Mouse (Mus musculus): ENCODE data around the gene Cfap74. TPM values are rescaled to one million over a fixed set of nuclear protein-coding genes. Genes with fewer than 3 reads are reported as not detected.
A peak's percentile ranks its signal among the peaks of the same experiment; 100 is the strongest.

Cfap74 gene
- polyA plus RNA-seq, 1 experiment from 2014 or later, result 1.4 TPM

GRCm38 (mm10) chr4:155463611-155464010, 54.6 kb downstream of the Cfap74 start:
- DNase-seq (ENCODE audit: low spot score), result no peak
- Histone ChIP-seq H3K36me3 (ENCODE audit: insufficient read depth, low read length) (no peaks in the 10 kb centered on the region), H3K9ac (replicated peaks; ENCODE audit: low read depth) (no peak overlapping the region), H3K4me2 (replicated peaks; ENCODE audit: low read depth, low read length) (no peak overlapping the region), H3K4me1 (ENCODE audit: insufficient read depth, low read depth, low read length) (no peaks in the 10 kb centered on the region), H3K27ac (ENCODE audit: low read length) (no peak overlapping the region), H3K4me3 (ENCODE audit: low read depth, low read length) (no peak overlapping the region), H3K9me3 (ENCODE audit: low read length) (no peaks in the 10 kb centered on the region), H3K27me3 (replicated peaks; ENCODE audit: insufficient read depth, low read length) (no peaks in the 10 kb centered on the region)
- WGBS, result 85% methylated on average over 6 of the region's 6 CpGs
- TF ChIP-seq EP300 (IDR thresholded peaks at IDR 0.05), result no peak
- TF ChIP-seq CTCF (IDR thresholded peaks at IDR 0.05), result no peak
- no peak for ATAC-seq

DNA sequence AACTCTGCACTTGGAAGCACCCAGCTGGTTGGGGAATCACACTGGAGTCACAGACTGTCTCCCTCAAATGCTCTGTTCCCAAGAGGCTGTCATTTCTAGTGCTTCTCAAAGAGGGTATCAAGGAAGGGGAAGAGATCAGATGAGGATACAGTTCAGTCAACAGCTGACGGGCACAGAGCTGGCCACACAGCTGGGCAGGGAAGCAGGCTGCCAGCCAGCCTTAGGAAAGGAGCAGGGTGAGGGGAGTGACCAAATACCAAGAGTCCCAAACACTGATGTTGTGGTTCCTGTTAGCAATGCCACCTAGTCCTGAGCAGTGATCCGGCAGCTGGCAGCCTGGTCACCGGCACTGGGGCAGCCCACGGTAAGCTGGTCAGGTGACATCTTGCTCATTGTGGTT, 55.1 kb downstream of the Cfap74 start:
- no peak overlapping the region for H3K4me3 ChIP-seq (ENCODE audit: low read depth, low read length)
- no peak overlapping the region for H3K27ac ChIP-seq (ENCODE audit: low read length)
- TF ChIP-seq CTCF (IDR thresholded peaks at IDR 0.05) (no peak), EP300 (IDR thresholded peaks at IDR 0.05) (no peak)
- H3K36me3 ChIP-seq (ENCODE audit: insufficient read depth, low read length), result no peaks in the 10 kb centered on the region
- no peak overlapping the region for H3K4me2 ChIP-seq (replicated peaks; ENCODE audit: low read depth, low read length)
- peaks cover 2% of the 10 kb centered on the region; the same call in 1 of the 2 replicates for H3K4me1 ChIP-seq (ENCODE audit: insufficient read depth, low read depth, low read length)
- H3K27me3 ChIP-seq (replicated peaks; ENCODE audit: insufficient read depth, low read length), result no peaks in the 10 kb centered on the region
- DNase-seq (ENCODE audit: low spot score) (no peak), ATAC-seq (no peak)
- H3K9me3 ChIP-seq (ENCODE audit: low read length), result no peaks in the 10 kb centered on the region
- WGBS, result 80% methylated on average over 4 of the region's 4 CpGs
- no peak overlapping the region for H3K9ac ChIP-seq (replicated peaks; ENCODE audit: low read depth)

- H3K9ac ChIP-seq (replicated peaks; ENCODE audit: low read depth), result no peak overlapping the region
- H3K27me3 ChIP-seq (replicated peaks; ENCODE audit: insufficient read depth, low read length), result no peaks in the 10 kb centered on the region
- TF ChIP-seq CTCF (IDR thresholded peaks at IDR 0.05), result no peak
- no peak for TF ChIP-seq EP300 (IDR thresholded peaks at IDR 0.05)
- H3K4me2 ChIP-seq (replicated peaks; ENCODE audit: low read depth, low read length), result no peak overlapping the region
- ATAC-seq, result no peak
- no peaks in the 10 kb centered on the region for H3K36me3 ChIP-seq (ENCODE audit: insufficient read depth, low read length)
- no peak for DNase-seq (ENCODE audit: low spot score)
- no peaks in the 10 kb centered on the region for H3K9me3 ChIP-seq (ENCODE audit: low read length)
- H3K27ac ChIP-seq (ENCODE audit: low read length), result no peak overlapping the region
- 75% methylated on average over 6 of the region's 6 CpGs for WGBS
- H3K4me3 ChIP-seq (ENCODE audit: low read depth, low read length), result no peak overlapping the region
- H3K4me1 ChIP-seq (ENCODE audit: insufficient read depth, low read depth, low read length), result peaks cover 4% of the 10 kb centered on the region; the same call in 1 of the 2 replicates
Observed at GRCm38 (mm10) chr4:155465607-155466006, 56.6 kb downstream of the Cfap74 start.

GRCm38 (mm10) chr4:155466080-155466479, 57.1 kb downstream of the Cfap74 start:
- WGBS, result 75% methylated on average over 5 of the region's 5 CpGs
- Histone ChIP-seq H3K27ac (ENCODE audit: low read length) (no peak overlapping the region), H3K4me2 (replicated peaks; ENCODE audit: low read depth, low read length) (no peak overlapping the region), H3K36me3 (ENCODE audit: insufficient read depth, low read length) (no peaks in the 10 kb centered on the region), H3K9ac (replicated peaks; ENCODE audit: low read depth) (no peak overlapping the region), H3K9me3 (ENCODE audit: low read length) (no peaks in the 10 kb centered on the region), H3K27me3 (replicated peaks; ENCODE audit: insufficient read depth, low read length) (no peaks in the 10 kb centered on the region), H3K4me1 (ENCODE audit: insufficient read depth, low read depth, low read length) (peaks cover 4% of the 10 kb centered on the region; the same call in 1 of the 2 replicates), H3K4me3 (ENCODE audit: low read depth, low read length) (no peak overlapping the region)
- no peak for DNase-seq (ENCODE audit: low spot score)
- no peak for ATAC-seq
- TF ChIP-seq CTCF (IDR thresholded peaks at IDR 0.05) (no peak), EP300 (IDR thresholded peaks at IDR 0.05) (no peak)

DNA sequence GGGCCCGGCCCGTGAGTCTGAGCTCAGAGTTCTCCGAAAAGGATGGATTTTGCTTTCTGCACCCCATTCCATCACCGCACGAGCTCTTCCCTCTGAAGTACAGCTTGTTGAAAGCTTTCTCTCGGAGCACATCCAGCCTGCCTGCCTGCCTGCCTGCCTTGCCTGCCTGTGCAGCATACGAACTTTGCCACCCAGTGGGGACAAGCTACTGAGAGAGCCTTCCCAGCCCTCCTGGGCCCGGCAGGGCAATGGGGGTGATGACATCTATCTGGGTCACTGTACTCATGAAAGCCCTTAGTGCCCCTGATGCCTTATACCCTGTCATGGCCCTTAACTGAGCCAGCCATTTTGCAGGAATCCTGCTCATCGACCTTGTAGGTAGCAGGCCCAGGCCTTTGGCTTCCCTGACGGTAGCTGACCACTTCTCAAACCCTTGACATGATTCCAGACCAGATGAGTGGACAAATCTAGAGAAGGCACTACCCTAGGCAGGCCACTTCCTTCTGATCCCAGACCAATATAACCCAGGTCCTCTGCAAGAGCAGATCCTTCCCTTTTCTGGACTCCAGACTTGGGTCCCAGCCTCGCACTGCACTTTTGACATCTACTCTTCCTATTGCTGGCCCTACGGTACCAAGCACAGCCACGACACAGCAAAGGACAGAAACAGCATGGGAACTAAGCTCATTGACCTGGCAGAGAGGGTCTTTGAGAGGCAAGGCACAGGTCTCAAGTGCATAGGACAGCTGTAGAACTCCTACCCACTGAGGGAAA, 58.4 kb downstream of the Cfap74 start:
- no peak for DNase-seq (ENCODE audit: low spot score)
- Histone ChIP-seq H3K9ac (replicated peaks; ENCODE audit: low read depth) (no peak overlapping the region), H3K9me3 (ENCODE audit: low read length) (no peaks in the 10 kb centered on the region), H3K4me2 (replicated peaks; ENCODE audit: low read depth, low read length) (no peak overlapping the region), H3K27me3 (replicated peaks; ENCODE audit: insufficient read depth, low read length) (no peaks in the 10 kb centered on the region), H3K4me1 (ENCODE audit: insufficient read depth, low read depth, low read length) (peaks cover 4% of the 10 kb centered on the region; the same call in 1 of the 2 replicates), H3K4me3 (ENCODE audit: low read depth, low read length) (no peak overlapping the region), H3K36me3 (ENCODE audit: insufficient read depth, low read length) (no peaks in the 10 kb centered on the region), H3K27ac (ENCODE audit: low read length) (no peak overlapping the region)
- TF ChIP-seq EP300 (IDR thresholded peaks at IDR 0.05) (no peak), CTCF (IDR thresholded peaks at IDR 0.05) (no peak)
- no peak for ATAC-seq
- 66% methylated on average over 13 of the region's 13 CpGs for WGBS

DNA sequence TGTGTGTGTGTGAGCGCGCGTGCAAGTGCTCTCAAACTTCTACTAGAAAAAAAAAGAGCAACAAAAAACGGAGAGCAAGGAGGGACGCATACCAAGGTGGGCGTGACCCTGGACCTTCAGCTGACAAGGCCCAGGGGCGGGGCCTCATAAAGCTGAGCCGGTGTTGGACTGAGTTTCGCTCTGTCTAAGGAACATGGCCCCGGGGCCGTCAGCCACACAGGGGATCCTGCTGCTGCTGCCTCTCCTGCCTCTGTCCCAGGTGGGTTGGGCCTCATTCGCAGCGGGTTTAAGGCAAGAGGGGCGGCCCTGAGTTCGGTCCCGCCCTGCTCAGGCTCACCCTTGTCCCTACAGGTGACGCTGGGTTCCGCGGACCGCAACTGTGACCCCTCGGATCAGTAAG, 60.0 kb downstream of the Cfap74 start, which contains the start of gene Tmem52:
TSS of gene Tmem52 (plus strand) at position 163 of the 400 bp plus-strand sequence.
- H3K4me2 ChIP-seq (replicated peaks; ENCODE audit: low read depth, low read length), result peak within 1 kb of the TSS; percentile 59
- peaks cover 4% of the 10 kb centered on the region; the same call in 1 of the 2 replicates for H3K4me1 ChIP-seq (ENCODE audit: insufficient read depth, low read depth, low read length)
- no peak within 1 kb of the TSS for H3K27ac ChIP-seq (ENCODE audit: low read length)
- H3K9me3 ChIP-seq (ENCODE audit: low read length), result no peaks in the 10 kb centered on the region
- peak within 1 kb of the TSS; percentile 30 for H3K4me3 ChIP-seq (ENCODE audit: low read depth, low read length)
- peak; percentile 86 for ATAC-seq
- WGBS, result 9% methylated on average over 15 of the region's 21 CpGs
- TF ChIP-seq EP300 (IDR thresholded peaks at IDR 0.05), result no peak
- TF ChIP-seq CTCF (IDR thresholded peaks at IDR 0.05), result no peak
- DNase-seq (ENCODE audit: low spot score), result peak; percentile 79
- H3K9ac ChIP-seq (replicated peaks; ENCODE audit: low read depth), result 0 out of 2 replicates have a peak within 1 kb of the TSS, but pooled peaks have one; percentile 16
- no peaks in the 10 kb centered on the region for H3K27me3 ChIP-seq (replicated peaks; ENCODE audit: insufficient read depth, low read length)
- H3K36me3 ChIP-seq (ENCODE audit: insufficient read depth, low read length), result no peaks in the 10 kb centered on the region
